Mouse (Mus musculus) neural tube, embryonic 11.5 days (tissue): ENCODE data around the gene Tcp11. TPM values are rescaled to one million over a fixed set of nuclear protein-coding genes. Genes with fewer than 3 reads are reported as not detected.

ENCODE experiments used
- ATAC-seq: fragments of 200-750 bp; cut with Nextera tagmentation; 2 replicates; pipeline ENCODE4 v1.8.0; 2017; ENCODE audit warnings: moderate number of reproducible peaks, mild to moderate bottlenecking, moderate TSS enrichment, moderate library complexity; ENCODE audit not compliant: insufficient read depth, low FRiP score, low TSS enrichment
- DNase-seq: peaks from one replicate; pipeline ENCODE4 v3.0.0-alpha.2; 2015; ENCODE audit warnings: low spot score
- H3K27ac ChIP-seq: fragments of 300-500 bp; sonication (generic); 2 replicates; pipeline ENCODE4 v1.5.1; 2014; ENCODE audit warnings: low read depth, mild to moderate bottlenecking, low read length
- H3K27me3 ChIP-seq: fragments of 300-500 bp; sonication (generic); 2 replicates; pipeline ENCODE4 v1.6.1; 2014; ENCODE audit warnings: mild to moderate bottlenecking, low read length, mixed read lengths; ENCODE audit not compliant: control insufficient read depth, insufficient read depth
- H3K36me3 ChIP-seq: fragments of 300-500 bp; sonication (generic); 2 replicates; pipeline ENCODE4 v1.6.1; 2014; ENCODE audit warnings: mild to moderate bottlenecking, low read length, moderate library complexity, mixed read lengths; ENCODE audit not compliant: control insufficient read depth, insufficient read depth
- H3K4me1 ChIP-seq: fragments of 300-500 bp; sonication (generic); 2 replicates; pipeline ENCODE4 v1.6.1; 2014; ENCODE audit warnings: low read length, mixed read lengths; ENCODE audit not compliant: control insufficient read depth, insufficient read depth
- H3K4me2 ChIP-seq: fragments of 300-500 bp; sonication (generic); 2 replicates; pipeline ENCODE4 v1.6.1; 2014; ENCODE audit warnings: low read depth, mild to moderate bottlenecking, moderate library complexity
- H3K4me3 ChIP-seq: fragments of 300-500 bp; sonication (generic); 2 replicates; pipeline ENCODE4 v1.5.1; 2014; ENCODE audit warnings: low read depth, low read length
- H3K9ac ChIP-seq: fragments of 300-500 bp; sonication (generic); 2 replicates; pipeline ENCODE4 v1.6.1; 2014; ENCODE audit warnings: mild to moderate bottlenecking, low read length
- H3K9me3 ChIP-seq: fragments of 300-500 bp; sonication (generic); 2 replicates; pipeline ENCODE4 v1.6.1; 2016; ENCODE audit warnings: low read length; ENCODE audit not compliant: control insufficient read depth
- WGBS: fragments of 180-500 bp; shearing (Covaris S2); extraction: QIAGEN DNeasy Blood & Tissue Kit; methylation state at CpG from one replicate; pipeline ENCODE4 v1.1.7; 2014; 5-methylcytosine and 5-hydroxymethylcytosine counted together
- polyA plus RNA-seq: library from polyadenylated mRNA; unstranded; fragments of >200 nt; fragmentation: Nextera tagmentation; extraction: Ambion mirVana; gene quantifications from 2 replicates; pipeline ENCODE4 v1.2.1, GENCODE M21; 2014

Tcp11 gene
- polyA plus RNA-seq, 1 experiment from 2014 or later = 0.76 TPM

DNA sequence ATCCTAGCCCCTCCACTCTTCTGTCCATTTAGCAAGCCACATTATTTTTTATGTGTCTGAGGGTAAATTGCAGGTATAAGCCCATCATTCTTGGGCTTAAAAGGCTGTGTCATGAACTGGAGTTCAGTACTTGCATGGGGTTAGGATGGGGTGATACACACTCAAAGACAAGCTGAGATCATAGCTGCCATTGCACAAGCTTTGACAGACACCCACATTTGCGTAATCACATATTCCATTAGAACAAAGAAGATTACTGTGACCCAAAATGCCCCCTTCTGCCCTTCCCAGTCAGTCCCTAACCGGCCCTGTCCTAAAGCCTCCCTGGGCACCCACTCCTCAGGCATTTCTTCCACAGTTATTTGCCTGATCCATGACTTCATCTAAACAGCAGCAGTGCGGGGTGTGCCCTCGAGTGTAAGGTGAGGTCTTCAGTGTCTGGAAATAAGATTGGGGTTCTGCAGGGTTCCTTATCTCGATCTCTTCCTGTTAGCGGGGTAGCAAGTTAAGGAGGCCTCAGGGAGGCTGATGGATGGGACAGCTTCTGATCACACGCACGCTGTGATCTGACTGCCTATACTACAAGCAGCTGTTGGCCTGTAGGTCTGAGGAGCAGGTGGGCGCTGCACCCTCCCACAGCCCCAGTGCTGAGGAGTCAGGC, 49.0 kb downstream of the Tcp11 start:
- no peaks in the 10 kb centered on the region for H3K27me3 ChIP-seq
- no peak for DNase-seq
- H3K27ac ChIP-seq = peak overlapping the region; percentile 45
- no peak overlapping the region for H3K4me3 ChIP-seq
- H3K4me2 ChIP-seq = no peak overlapping the region
- H3K4me1 ChIP-seq = peaks cover 13% of the 10 kb centered on the region; the same call in 1 of the 2 replicates
- H3K9me3 ChIP-seq = no peaks in the 10 kb centered on the region
- no peaks in the 10 kb centered on the region for H3K36me3 ChIP-seq
- ATAC-seq = no peak
- 72% methylated on average over 9 of the region's 9 CpGs for WGBS
- no peak overlapping the region for H3K9ac ChIP-seq

DNA sequence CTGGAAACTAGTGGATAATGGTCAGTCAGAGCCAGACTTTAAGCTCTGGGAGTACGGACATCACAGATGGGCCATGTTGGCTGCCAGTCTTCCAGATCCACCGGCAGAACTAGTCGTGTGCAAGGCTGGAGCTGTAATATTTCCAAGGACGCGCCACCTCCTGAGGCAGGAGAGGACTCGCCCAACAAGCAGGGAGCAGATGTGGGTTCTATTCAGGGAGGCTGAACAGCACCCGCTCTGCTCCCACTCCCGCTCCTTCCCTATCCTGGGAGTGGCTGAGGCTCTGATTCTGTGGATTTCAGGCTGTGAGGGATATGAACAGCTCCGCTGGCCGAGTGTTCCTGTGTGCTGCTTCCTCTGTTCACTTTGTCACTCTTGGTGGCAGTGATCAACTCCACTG, 50.0 kb downstream of the Tcp11 start:
- no peaks in the 10 kb centered on the region for H3K9me3 ChIP-seq
- H3K9ac ChIP-seq = no peak overlapping the region; the same call in 1 of the 2 replicates
- H3K4me3 ChIP-seq = no peak overlapping the region
- 88% methylated on average over 10 of the region's 10 CpGs for WGBS
- ATAC-seq (no peak), DNase-seq (no peak)
- H3K27me3 ChIP-seq = no peaks in the 10 kb centered on the region
- no peaks in the 10 kb centered on the region for H3K36me3 ChIP-seq
- H3K4me1 ChIP-seq = peaks cover 13% of the 10 kb centered on the region; the same call in 1 of the 2 replicates
- H3K4me2 ChIP-seq = no peak overlapping the region
- 0 out of 2 replicates have a peak overlapping the region, but pooled peaks have one; percentile 6 for H3K27ac ChIP-seq

DNA sequence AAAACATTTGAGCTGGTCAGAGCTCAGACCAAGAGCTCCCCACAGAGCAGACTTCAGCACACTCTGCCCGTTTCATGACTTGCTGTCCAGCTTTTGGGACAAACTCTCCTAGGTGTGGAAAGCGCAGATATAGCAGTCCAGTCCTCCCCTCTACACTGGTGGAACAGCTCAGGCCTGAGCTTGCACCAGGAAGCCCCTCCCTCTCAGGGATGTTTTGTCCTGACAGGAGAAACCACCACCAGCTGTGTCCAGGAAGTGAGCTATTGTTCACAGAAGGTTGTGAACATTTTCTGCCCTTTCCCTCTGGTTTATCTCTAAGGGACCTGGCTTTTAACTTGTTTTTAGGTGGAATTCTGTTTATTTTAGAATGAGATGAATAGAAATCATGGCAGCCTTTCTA, 51.1 kb downstream of the Tcp11 start:
- 59% methylated on average over 2 of the region's 2 CpGs for WGBS
- Histone ChIP-seq H3K4me1 (peaks cover 13% of the 10 kb centered on the region; the same call in 1 of the 2 replicates), H3K9ac (no peak overlapping the region), H3K9me3 (no peaks in the 10 kb centered on the region), H3K36me3 (no peaks in the 10 kb centered on the region), H3K4me2 (no peak overlapping the region), H3K4me3 (no peak overlapping the region), H3K27me3 (no peaks in the 10 kb centered on the region), H3K27ac (no peak overlapping the region; the same call in 1 of the 2 replicates)
- DNase-seq (no peak), ATAC-seq (no peak)

DNA sequence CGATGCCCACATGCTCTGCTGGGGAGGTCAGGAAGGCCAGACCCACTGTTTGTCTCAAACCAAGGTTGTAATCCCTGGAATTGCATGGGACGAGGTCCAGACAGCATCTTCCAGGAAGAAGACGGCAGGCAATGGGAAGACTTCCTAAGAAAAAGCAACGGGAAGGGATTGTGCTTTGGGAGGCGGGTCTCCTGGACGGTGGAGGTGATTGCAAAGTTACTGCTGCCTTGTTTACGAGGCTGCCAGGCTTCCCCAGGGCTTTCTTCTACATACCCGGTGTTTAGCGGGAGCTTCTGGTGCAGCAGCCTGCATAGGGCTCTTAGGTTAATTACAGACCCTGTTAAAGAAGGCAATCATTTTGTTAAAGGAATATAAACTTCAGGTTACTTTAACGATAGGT, 52.2 kb downstream of the Tcp11 start:
- H3K4me1 ChIP-seq = peaks cover 13% of the 10 kb centered on the region; the same call in 1 of the 2 replicates
- 55% methylated on average over 10 of the region's 10 CpGs for WGBS

DNA sequence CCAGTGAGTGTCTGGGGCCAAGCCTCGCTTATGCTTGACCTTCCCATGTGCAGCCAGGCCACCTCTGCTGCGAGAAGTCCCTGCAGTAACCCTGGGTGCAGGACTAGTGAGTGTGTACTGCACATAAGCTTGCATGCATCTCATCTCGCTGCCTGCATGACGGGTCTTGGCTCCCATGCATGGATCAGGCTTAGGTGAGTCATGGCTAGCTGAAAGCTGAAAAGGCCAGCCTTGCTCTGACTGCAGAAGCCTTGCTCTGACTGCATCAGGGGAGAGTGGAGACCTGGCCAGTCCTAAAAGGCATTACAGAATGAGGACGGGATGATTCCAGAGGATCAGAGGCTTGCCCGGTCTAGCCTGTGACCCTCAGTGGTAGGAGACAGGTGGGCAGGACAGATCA, 53.2 kb downstream of the Tcp11 start:
- no peaks in the 10 kb centered on the region for H3K9me3 ChIP-seq
- H3K9ac ChIP-seq = no peak overlapping the region
- H3K27me3 ChIP-seq = no peaks in the 10 kb centered on the region
- H3K4me2 ChIP-seq = no peak overlapping the region
- DNase-seq = no peak
- no peak overlapping the region for H3K4me3 ChIP-seq
- H3K4me1 ChIP-seq = peaks cover 7% of the 10 kb centered on the region; the same call in 1 of the 2 replicates
- no peak for ATAC-seq
- no peaks in the 10 kb centered on the region for H3K36me3 ChIP-seq
- 94% methylated on average over 6 of the region's 6 CpGs for WGBS
- no peak overlapping the region for H3K27ac ChIP-seq

More for the DNA sequence above, 52.2 kb downstream of the Tcp11 start:
- Histone ChIP-seq H3K9ac (no peak overlapping the region), H3K27ac (no peak overlapping the region), H3K4me2 (no peak overlapping the region), H3K27me3 (no peaks in the 10 kb centered on the region), H3K4me3 (no peak overlapping the region), H3K36me3 (no peaks in the 10 kb centered on the region), H3K9me3 (no peaks in the 10 kb centered on the region)
- DNase-seq = no peak
- no peak for ATAC-seq

DNA sequence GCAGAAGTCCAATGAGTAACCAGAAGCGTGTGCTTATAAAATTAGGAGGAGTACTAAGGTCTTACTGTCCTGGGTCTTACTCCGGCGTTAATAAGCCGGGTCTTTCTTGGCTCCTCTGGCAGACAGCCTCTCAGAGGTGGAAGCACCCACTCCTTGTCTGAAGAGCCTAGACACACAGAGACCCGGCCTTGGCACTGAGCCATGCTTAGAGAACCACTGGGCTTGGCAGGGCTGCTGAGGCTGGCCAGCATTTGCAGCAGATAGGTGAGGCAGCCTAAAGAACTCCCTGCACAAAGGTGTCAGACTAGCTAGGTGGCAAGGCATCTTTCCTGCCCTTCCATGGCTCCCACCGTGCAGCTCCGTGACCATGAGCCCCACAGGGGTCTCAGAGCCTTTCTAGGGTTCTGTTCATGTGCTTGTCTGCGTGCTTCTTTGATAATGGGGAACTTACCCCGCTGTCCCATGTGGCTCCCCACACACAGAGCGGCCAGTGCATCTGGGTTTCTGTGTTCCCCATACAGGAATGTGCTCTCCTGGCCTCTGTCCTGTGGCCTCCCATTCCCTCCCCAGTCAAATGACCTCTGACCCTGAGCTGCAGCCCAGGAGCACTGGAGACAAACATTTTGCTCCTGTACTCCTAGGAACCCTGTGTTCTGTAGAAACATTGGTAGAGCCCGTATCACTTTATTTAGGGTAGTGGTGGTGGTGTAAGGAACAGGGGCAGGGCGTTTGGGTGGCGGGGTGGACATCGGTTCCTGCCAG, 54.1 kb downstream of the Tcp11 start:
- H3K4me1 ChIP-seq = peaks cover 2% of the 10 kb centered on the region; the same call in 1 of the 2 replicates
- H3K36me3 ChIP-seq = no peaks in the 10 kb centered on the region

DNA sequence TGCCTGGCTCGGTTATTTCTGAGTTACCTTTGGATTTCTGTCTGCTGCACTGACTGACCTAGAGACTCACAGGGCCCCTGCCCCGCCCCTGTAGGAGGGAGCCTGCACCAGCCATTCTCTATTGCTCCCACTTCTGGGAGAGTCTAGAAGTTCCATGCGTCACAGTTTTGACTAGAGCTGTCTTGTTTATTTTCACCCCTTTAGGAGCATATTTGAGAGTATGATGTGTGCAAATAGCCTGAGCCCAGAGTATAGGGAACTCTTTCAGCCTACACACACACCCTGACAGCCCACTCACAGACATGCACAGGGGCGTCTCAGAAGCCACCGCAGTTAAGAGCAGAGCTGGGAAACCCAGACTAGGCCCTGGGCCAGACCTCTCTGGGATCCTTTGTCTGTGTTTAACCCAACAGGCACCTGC, 54.9 kb downstream of the Tcp11 start:
- H3K9me3 ChIP-seq = no peaks in the 10 kb centered on the region
- no peak for DNase-seq
- H3K4me1 ChIP-seq = no peaks in the 10 kb centered on the region
- no peak overlapping the region for H3K4me3 ChIP-seq
- WGBS = 83% methylated on average over 5 of the region's 5 CpGs
- H3K4me2 ChIP-seq = no peak overlapping the region
- H3K9ac ChIP-seq = no peak overlapping the region
- no peaks in the 10 kb centered on the region for H3K36me3 ChIP-seq
- ATAC-seq = no peak
- no peak overlapping the region for H3K27ac ChIP-seq
- no peaks in the 10 kb centered on the region for H3K27me3 ChIP-seq

More for the DNA sequence above, 54.1 kb downstream of the Tcp11 start:
- no peaks in the 10 kb centered on the region for H3K9me3 ChIP-seq
- H3K27ac ChIP-seq = no peak overlapping the region
- WGBS = 81% methylated on average over 14 of the region's 14 CpGs
- no peak overlapping the region for H3K4me3 ChIP-seq
- ATAC-seq = no peak
- H3K9ac ChIP-seq = 0 out of 2 replicates have a peak overlapping the region, but pooled peaks have one; percentile 0
- H3K27me3 ChIP-seq = no peaks in the 10 kb centered on the region
- no peak overlapping the region for H3K4me2 ChIP-seq
- DNase-seq = no peak

DNA sequence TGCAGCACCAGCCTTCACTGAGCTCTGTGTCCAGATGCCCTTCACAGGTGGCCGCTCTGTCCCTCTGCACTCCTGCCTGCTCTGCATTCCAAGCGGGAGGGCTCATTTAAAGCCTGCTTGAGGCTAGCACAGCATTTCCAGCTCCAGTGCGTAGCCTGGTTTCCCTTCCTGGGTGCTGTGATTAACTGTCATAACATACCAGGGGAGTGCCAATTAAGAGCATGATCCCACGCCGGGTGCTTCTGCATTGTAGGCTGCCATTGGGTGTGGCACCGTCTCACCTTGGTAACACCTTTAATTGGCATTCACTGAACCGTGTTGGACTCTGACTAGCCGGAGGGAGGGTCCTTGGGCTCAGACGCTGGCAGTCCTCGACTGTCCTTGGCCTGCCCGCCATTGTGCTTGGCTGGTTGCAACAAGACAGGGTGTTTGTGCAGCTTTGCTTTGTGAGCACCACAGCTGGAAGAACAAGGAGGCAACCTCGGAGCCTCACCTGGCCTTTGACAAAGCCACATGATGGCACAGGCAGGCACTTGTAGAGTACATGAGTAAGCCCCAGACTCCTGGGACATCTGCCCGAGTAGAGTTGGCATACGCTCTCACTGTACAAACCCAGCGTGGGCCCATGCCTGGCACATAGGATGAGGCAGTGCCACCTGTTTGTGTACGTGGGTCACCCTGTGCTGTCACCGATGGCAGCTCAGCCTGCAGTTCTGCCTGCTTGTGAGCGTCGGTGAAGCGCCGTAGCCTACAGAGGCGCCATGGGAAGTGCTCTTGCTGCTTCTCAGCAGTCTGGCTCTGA, 57.4 kb downstream of the Tcp11 start:
- no peaks in the 10 kb centered on the region for H3K36me3 ChIP-seq
- DNase-seq = no peak
- peaks cover 13% of the 10 kb centered on the region for H3K4me1 ChIP-seq
- ATAC-seq = no peak
- no peak overlapping the region for H3K9ac ChIP-seq
- H3K4me3 ChIP-seq = no peak overlapping the region
- H3K4me2 ChIP-seq = no peak overlapping the region
- H3K27ac ChIP-seq = no peak overlapping the region
- WGBS = 88% methylated on average over 22 of the region's 22 CpGs
- H3K9me3 ChIP-seq = no peaks in the 10 kb centered on the region
- H3K27me3 ChIP-seq = no peaks in the 10 kb centered on the region
